Mouse (Mus musculus): Measurements from ENCODE around the gene Cerk.

DNA sequence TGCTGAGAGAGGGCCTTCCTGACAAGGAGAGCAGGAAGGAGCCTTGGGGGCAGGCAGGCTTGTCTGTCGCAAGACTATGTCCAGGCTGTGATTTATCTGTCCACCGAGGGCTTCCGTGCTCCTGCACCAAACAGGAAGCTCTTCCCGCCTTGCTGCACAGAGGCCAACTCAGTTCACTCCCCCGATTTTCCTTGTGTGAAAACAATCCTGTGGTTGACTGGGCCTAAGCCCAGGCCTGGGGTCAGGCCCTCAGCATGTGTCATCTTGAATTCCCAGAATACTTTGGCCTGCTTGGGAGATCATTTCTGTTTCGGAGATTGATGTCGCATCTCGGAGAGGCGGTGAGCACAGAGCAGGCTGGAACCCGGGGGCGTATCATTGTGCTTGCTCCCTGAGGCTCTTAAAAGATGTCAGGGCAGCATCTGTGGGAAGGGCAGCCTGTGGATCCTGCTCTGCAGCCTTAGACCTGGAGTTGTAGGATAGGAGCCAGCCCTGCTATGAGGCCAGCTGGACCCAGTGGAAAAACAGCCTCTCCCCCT lies 95.9 kb downstream of the Cerk start:
- TF ChIP-seq CTCF (IDR thresholded peaks at IDR 0.05; ENCODE audit: control insufficient read depth, insufficient read depth, low read length) (no peak), POLR2A (IDR thresholded peaks at IDR 0.05; ENCODE audit: borderline replicate concordance, control insufficient read depth, low read depth, low read length) (no peak)

All from bone marrow, adult 2 months (tissue).